Mouse (Mus musculus): Measurements from ENCODE around the gene Tmem167. TPM values are rescaled to one million over a fixed set of nuclear protein-coding genes. Genes with fewer than 3 reads are reported as not detected.

Tmem167 gene
- polyA plus RNA-seq, 1 experiment from 2014 or later, result 28.4 TPM

Other genes with a start within 250 kb of the Tmem167 start
- 17.4 TPM in 2 replicates for gene Xrcc4, start 485 bp downstream of the Tmem167 start, polyA plus RNA-seq (2015; fragmentation: Nextera tagmentation; extraction: Ambion mirVana)

Data from heart, embryonic 16.5 days (tissue).